Mouse (Mus musculus): ENCODE data around the gene Cav1. TPM values are rescaled to one million over a fixed set of nuclear protein-coding genes. Genes with fewer than 3 reads are reported as not detected.

The Cav1 gene
- total RNA-seq, 2 experiments from 2014 or later: 503 to 507 TPM

Other genes with a start within 250 kb of the Cav1 start
- 10 to 100 TPM in 1 of 2 experiments, 1 to 10 TPM in 1; 8.6 to 10.9 TPM for gene Tes, start 241.2 kb upstream of the Cav1 start, total RNA-seq (2021)
- 10 to 100 TPM; 53.3 to 63.3 TPM for gene Cav2, start 25.1 kb upstream of the Cav1 start, total RNA-seq (2021)
- 10 to 100 TPM; 13.0 to 17.5 TPM for gene Met, start 157.5 kb downstream of the Cav1 start, total RNA-seq (2021)